Mouse (Mus musculus): ENCODE measurements around the gene 4930474N05Rik. TPM values are rescaled to one million over a fixed set of nuclear protein-coding genes. Genes with fewer than 3 reads are reported as not detected.

The 4930474N05Rik gene
- total and polyA plus RNA-seq, 3 experiments, result not detected

DNA sequence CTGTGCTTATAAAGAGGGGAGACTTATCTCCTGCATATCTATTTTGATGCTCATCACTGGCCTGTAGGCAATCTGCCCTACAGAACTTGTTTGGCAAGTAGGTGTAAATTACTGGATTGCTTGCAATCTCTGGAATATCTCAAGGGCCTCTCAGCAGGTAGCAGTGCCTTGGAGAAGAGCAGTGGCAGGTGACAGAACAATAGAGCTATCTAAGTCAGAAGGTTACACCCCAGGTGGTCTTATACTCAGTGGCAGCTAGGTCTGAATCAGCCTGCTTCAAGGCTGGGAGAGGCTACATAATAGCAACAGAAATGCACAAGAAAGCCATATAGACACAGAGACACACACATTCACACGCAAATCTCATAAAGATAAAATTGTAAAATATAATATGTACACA is 4.9 kb downstream of the 4930474N05Rik start:
- Histone ChIP-seq H3K79me2 (ENCODE audit: control insufficient read depth, insufficient read depth, low read length, poor library complexity) (no peaks in the 10 kb centered on the region), H3K27me3 (ENCODE audit: control insufficient read depth in 1 of 2, insufficient read depth in 2 of 2, low read length in 2 of 2) (no peaks in the 10 kb centered on the region), H3K4me1 (ENCODE audit: control insufficient read depth in 1 of 2, insufficient read depth in 2 of 2, low read length in 2 of 2) (no peaks in the 10 kb centered on the region), H3K9me3 (replicated peaks; ENCODE audit: insufficient read depth, low read length) (no peaks in the 10 kb centered on the region), H3K27ac (ENCODE audit: control insufficient read depth, low read depth, low read length) (no peak overlapping the region), H3K4me3 (ENCODE audit: control insufficient read depth in 1 of 2, insufficient read depth in 1 of 2, low read depth in 2 of 2, low read length in 2 of 2) (no peak overlapping the region), H3K36me3 (ENCODE audit: control insufficient read depth in 1 of 2, insufficient read depth in 2 of 2, low read length in 2 of 2) (no peaks in the 10 kb centered on the region), H3K9ac (ENCODE audit: control insufficient read depth, low read depth, low read length, poor library complexity, severe bottlenecking) (no peak overlapping the region)
- no peak for DNase-seq (ENCODE audit: low read depth, low spot score)
- TF ChIP-seq UBTF (IDR thresholded peaks at IDR 0.05; ENCODE audit: borderline replicate concordance, insufficient read depth, low read depth, low read length) (no peak), GATA1 (IDR thresholded peaks at IDR 0.05; ENCODE audit: low read depth, low read length) (no peak), MYB (IDR thresholded peaks at IDR 0.05; ENCODE audit: low read depth, low read length) (no peak), NRF1 (IDR thresholded peaks at IDR 0.05; ENCODE audit: insufficient read depth, low read depth, low read length, poor library complexity, severe bottlenecking) (no peak), CHD2 (IDR thresholded peaks at IDR 0.05; ENCODE audit: low read length) (no peak), GABPA (IDR thresholded peaks at IDR 0.05; ENCODE audit: low read depth, low read length) (no peak), ZC3H11A (IDR thresholded peaks at IDR 0.05; ENCODE audit: low read depth, low read length) (no peak), MYC (IDR thresholded peaks at IDR 0.05; ENCODE audit: low read depth, low read length) (no peak), TCF12 (IDR thresholded peaks at IDR 0.05; ENCODE audit: low read depth, low read length) (no peak), KAT2A (conservative IDR thresholded peaks at IDR 0.05; ENCODE audit: low read depth, low read length) (no peak), ZNF384 (IDR thresholded peaks at IDR 0.05; ENCODE audit: low read depth, low read length) (no peak), HCFC1 (IDR thresholded peaks at IDR 0.05; ENCODE audit: low read depth, low read length) (no peak)

DNA sequence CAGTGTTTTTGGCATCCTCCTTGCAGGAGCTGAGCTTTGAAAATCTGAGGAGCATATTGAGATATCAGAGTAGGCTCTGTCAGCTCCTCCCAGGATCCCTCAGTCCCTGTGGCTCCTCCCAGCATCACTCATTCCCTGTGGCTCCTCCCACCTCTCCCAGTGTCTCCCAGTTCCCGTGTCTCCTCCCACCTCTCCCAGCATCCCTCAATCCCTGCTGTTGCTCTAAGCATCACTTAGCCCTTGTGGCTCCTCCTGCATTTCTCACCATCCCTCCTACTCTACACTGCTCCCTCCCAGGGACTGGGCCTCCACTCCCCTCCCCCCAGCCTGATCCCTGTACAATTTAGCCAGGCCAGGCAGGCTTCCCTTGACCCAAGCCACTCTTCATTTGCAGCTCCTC is 6.0 kb downstream of the 4930474N05Rik start:
- no peaks in the 10 kb centered on the region for H3K4me1 ChIP-seq (ENCODE audit: control insufficient read depth in 1 of 2, insufficient read depth in 2 of 2, low read length in 2 of 2)
- no peaks in the 10 kb centered on the region for H3K9me3 ChIP-seq (replicated peaks; ENCODE audit: insufficient read depth, low read length)
- no peak overlapping the region for H3K4me3 ChIP-seq (ENCODE audit: control insufficient read depth in 1 of 2, insufficient read depth in 1 of 2, low read depth in 2 of 2, low read length in 2 of 2)
- no peak for DNase-seq (ENCODE audit: low read depth, low spot score)
- no peak overlapping the region for H3K9ac ChIP-seq (ENCODE audit: control insufficient read depth, low read depth, low read length, poor library complexity, severe bottlenecking)
- H3K79me2 ChIP-seq (ENCODE audit: control insufficient read depth, insufficient read depth, low read length, poor library complexity), result no peaks in the 10 kb centered on the region
- H3K36me3 ChIP-seq (ENCODE audit: control insufficient read depth in 1 of 2, insufficient read depth in 2 of 2, low read length in 2 of 2), result no peaks in the 10 kb centered on the region
- no peaks in the 10 kb centered on the region for H3K27me3 ChIP-seq (ENCODE audit: control insufficient read depth in 1 of 2, insufficient read depth in 2 of 2, low read length in 2 of 2)
- TF ChIP-seq CHD1 (IDR thresholded peaks at IDR 0.05; ENCODE audit: low read depth, low read length) (no peak), UBTF (IDR thresholded peaks at IDR 0.05; ENCODE audit: borderline replicate concordance, insufficient read depth, low read depth, low read length) (no peak), RAD21 (IDR thresholded peaks at IDR 0.05; ENCODE audit: low read depth, low read length) (no peak)
- no peak overlapping the region for H3K27ac ChIP-seq (ENCODE audit: control insufficient read depth, low read depth, low read length)

DNA sequence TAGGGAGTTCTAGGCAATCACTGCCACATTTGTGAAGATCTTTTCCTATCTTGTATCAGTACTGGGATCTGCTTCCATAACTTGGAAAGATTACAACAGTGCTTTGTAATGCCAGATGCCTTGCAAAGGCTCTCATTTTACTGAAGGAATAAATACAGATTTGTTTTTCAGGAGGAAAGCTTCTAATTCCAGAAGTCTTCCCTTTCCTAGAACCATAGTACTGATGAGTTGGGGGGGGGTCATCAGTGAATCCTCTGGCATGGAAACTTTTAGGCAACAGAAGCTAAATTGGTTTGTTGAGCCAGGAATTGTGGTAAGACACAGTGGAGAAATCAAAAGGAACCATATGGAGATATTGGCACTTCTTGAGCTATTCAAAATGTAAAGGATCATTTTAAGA is 19.8 kb downstream of the 4930474N05Rik start:
- DNase-seq (ENCODE audit: low read depth, low spot score), result no peak
- no peaks in the 10 kb centered on the region for H3K9me3 ChIP-seq (replicated peaks; ENCODE audit: insufficient read depth, low read length)
- no peaks in the 10 kb centered on the region for H3K36me3 ChIP-seq (ENCODE audit: control insufficient read depth in 1 of 2, insufficient read depth in 2 of 2, low read length in 2 of 2)

More for the DNA sequence above, 19.8 kb downstream of the 4930474N05Rik start:
- TF ChIP-seq E2F4 (IDR thresholded peaks at IDR 0.05; ENCODE audit: borderline replicate concordance, low read depth, low read length), result no peak
- TF ChIP-seq TBP (IDR thresholded peaks at IDR 0.05; ENCODE audit: low read depth, low read length), result no peak
- no peak for TF ChIP-seq HCFC1 (IDR thresholded peaks at IDR 0.05; ENCODE audit: low read depth, low read length)
- TF ChIP-seq SIN3A (IDR thresholded peaks at IDR 0.05; ENCODE audit: low read length), result no peak
- no peak for TF ChIP-seq CHD1 (IDR thresholded peaks at IDR 0.05; ENCODE audit: low read depth, low read length)
- TF ChIP-seq ZKSCAN1 (IDR thresholded peaks at IDR 0.05; ENCODE audit: low read depth, low read length), result no peak
- no peak for TF ChIP-seq NRF1 (IDR thresholded peaks at IDR 0.05; ENCODE audit: insufficient read depth, low read depth, low read length, poor library complexity, severe bottlenecking)
- TF ChIP-seq USF2 (IDR thresholded peaks at IDR 0.05; ENCODE audit: borderline replicate concordance in 1 of 2, insufficient read depth in 1 of 2, low read depth in 1 of 2, low read length in 2 of 2), result no peak
- TF ChIP-seq CHD2 (IDR thresholded peaks at IDR 0.05; ENCODE audit: low read length), result no peak
- no peak for TF ChIP-seq RAD21 (IDR thresholded peaks at IDR 0.05; ENCODE audit: low read depth, low read length)
- TF ChIP-seq TCF12 (IDR thresholded peaks at IDR 0.05; ENCODE audit: low read depth, low read length), result no peak
- TF ChIP-seq KAT2A (conservative IDR thresholded peaks at IDR 0.05; ENCODE audit: low read depth, low read length), result no peak
- TF ChIP-seq ZC3H11A (IDR thresholded peaks at IDR 0.05; ENCODE audit: low read depth, low read length), result no peak
- TF ChIP-seq MEF2A (IDR thresholded peaks at IDR 0.05; ENCODE audit: extremely low read depth, insufficient replicate concordance, low read depth, low read length, poor library complexity, severe bottlenecking), result no peak
- TF ChIP-seq NELFE (IDR thresholded peaks at IDR 0.05; ENCODE audit: low read depth, low read length), result no peak
- TF ChIP-seq SMC3 (IDR thresholded peaks at IDR 0.05; ENCODE audit: low read depth, low read length), result no peak
- Histone ChIP-seq H3K79me2 (ENCODE audit: control insufficient read depth, insufficient read depth, low read length, poor library complexity) (no peaks in the 10 kb centered on the region), H3K4me3 (ENCODE audit: control insufficient read depth in 1 of 2, insufficient read depth in 1 of 2, low read depth in 2 of 2, low read length in 2 of 2) (no peak overlapping the region), H3K27me3 (ENCODE audit: control insufficient read depth in 1 of 2, insufficient read depth in 2 of 2, low read length in 2 of 2) (no peaks in the 10 kb centered on the region), H3K4me1 (ENCODE audit: control insufficient read depth in 1 of 2, insufficient read depth in 2 of 2, low read length in 2 of 2) (no peaks in the 10 kb centered on the region), H3K27ac (ENCODE audit: control insufficient read depth, low read depth, low read length) (no peak overlapping the region), H3K9ac (ENCODE audit: control insufficient read depth, low read depth, low read length, poor library complexity, severe bottlenecking) (no peak overlapping the region)

Measured in MEL (cell line).